Mouse (Mus musculus) heart, postnatal 10 days (tissue): Measurements from ENCODE around the gene Ube2b. TPM values are rescaled to one million over a fixed set of nuclear protein-coding genes. Genes with fewer than 3 reads are reported as not detected.

ENCODE experiments used
- DNase-seq, 2 experiments: peaks; one replicate each; pipeline ENCODE4 v3.0.0; 2021
- intact Hi-C: fragments of 180-260 bp; cut with DNase I; formaldehyde crosslinking; loops from one replicate; pipeline ENCODE4 v1.15.1; 2025
- total RNA-seq, 2 experiments: library from RNA; stranded (reverse); gene quantifications; 2 replicates each; pipeline ENCODE4 v1.2.3; 2021

The Ube2b gene
- total RNA-seq: 100 to 1,000 TPM; 188 to 192 TPM

DNA sequence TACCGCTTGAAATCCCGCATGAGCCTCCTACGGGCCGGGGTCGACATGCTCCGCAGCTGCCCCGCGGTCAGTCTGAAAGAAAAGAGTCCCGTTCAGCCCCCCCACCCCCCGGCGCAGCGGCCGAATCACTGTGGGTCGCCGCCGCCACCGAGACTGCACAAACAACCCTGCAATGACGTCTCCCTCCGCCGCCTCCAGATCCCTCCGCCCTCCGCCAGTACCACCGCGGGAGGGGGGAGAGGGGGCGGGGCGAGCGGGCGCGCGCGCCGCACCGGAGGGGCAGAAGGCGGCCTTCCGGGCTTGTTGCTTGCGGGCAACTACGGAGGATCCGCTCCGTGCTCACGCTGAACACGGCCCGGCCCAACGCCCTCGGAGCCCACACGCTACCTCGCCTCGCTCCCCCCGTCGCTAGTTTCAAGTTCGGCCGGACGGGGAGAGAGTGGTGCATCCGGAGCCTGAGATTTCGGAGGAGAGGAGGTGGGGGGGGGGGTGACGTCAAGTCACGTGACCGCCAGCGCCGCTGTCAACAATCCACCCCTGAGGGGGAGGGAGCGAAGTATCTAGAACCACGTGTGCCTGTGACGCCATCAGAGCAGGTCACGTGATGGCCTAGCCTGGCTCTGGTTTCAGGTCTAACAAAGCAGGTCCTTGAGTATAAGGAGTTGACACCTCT is at the start of gene Ube2b:
Gene Ube2b, minus strand, starts transcription at position 473 of the 673 bp plus-strand sequence.
- DNase-seq: peak; percentile 96 to 97
- intact Hi-C loops: loop anchor here (2.0 kb wide), 1 partner anchor 98 kb away; the partner anchor contains the start of gene Ppp2ca

DNA sequence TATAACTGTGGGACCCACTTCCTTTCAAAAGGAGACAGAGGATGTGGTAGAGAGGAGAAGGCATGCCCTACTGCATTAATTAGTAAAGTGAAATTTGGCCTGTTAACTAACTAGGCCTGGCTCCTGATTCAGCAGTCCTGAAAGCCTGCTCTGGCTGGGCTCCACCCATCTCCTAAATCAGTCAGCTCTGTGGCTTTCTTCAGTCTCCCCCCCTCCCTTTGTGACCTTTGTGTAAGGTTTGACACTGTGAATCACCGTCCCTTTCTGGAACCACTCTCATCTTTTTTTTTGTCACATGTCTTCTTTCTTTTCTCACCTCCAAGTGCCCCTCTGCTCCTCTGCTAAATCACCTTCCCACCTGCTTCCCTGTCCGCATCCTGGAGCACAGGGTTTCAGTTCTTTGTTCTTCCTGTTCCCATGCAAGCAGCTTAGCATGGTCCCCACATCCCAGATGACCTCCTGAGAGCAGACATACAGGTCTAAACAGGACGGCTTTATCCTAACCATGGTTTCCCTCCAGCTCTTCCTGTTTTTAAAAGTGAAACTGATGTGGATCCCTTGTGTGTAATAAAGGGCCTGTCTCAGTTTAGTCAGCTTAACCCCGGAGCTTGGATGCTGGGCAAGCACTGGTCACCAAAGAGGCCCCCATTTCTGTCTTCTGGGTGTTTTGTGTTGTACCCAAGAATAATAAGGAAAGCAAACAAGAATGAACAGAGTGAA is 46.0 kb upstream of the Ube2b start:
- DNase-seq: no peak
- intact Hi-C loops: no loop called here

DNA sequence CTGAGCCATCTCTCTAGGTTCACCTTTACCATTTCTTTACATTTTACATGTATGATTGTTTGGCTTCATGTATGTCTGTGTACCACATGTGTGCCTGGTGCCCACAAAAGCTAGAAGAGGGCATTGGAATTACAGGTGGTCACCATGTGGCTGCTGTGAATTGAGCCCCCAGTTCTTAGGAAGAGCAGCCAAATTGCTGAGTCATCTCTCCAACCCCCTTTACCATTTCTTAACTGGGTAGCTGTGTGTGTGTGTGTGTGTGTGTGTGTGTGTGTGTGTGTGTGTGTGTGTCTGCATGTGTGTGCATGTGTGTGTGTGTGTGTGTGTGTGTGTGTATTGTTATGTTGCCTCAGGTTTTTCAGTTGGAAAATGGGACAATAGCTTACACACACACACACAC is 43.6 kb upstream of the Ube2b start:
- no peak for DNase-seq
- intact Hi-C loops: no loop called here

DNA sequence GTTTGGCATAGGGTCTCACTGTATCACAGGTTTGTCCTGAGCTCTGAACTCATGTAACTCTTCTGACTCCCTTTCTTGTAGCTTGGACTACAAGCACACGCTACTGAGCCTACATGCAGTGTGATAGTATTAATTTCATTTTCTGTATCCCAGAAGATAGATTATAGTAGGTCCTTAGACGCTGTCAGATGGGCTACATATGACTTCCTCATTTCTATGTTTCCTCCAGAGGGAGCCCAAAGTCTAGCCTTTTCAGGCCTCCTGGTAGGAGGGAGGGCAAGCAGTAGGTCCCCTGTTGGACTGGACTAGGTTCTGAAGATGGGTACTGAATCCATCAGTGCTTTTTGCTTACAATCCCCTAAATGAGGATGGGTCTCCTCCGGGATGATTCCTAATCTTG is 42.7 kb upstream of the Ube2b start:
- intact Hi-C loops: loop anchor here (1.0 kb wide), 1 partner anchor 177 kb away; no protein-coding TSS in a partner anchor
- no peak for DNase-seq

DNA sequence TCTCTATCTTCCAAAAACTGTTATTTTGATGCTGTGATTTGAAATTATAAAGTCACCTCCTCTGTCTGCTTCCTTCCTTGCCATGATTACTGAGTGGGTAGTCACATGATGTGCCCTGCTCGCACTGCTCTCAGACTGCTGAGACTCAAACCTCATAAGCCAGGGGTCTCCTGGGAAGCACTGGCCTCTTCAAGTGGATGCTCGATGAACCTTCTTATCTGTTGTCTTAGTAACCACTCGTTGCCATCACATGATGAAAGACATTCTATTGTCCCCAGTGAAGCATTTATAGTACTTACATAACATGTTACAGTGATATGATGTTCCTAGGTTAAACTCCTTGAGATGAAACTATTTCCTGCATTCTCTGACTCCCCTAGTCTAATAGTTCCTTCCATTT is 37.1 kb upstream of the Ube2b start:
- intact Hi-C loops: loop anchor here (10.0 kb wide), 1 partner anchor 287 kb away; no protein-coding TSS in a partner anchor
- DNase-seq: no peak

DNA sequence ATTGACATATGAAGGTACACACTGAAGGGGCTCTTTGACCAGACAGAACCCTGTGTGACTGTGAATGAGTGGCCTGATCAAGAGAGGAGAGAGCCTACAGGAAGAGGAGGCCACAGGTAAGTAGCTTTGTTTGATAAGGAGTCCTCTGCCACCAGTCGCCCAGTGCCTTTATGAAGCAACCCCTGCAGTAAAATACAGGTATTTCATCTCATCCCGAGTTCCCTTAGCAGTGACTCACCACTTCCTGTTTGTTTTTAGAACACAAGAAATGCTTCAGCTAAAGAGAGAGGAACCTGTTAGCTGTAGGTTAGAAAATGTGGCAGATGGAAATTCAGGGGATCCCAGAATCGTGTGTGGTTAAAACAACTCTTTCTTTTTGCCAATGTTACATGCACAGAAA is 35.3 kb upstream of the Ube2b start:
- intact Hi-C loops: loop anchor here (10.0 kb wide), 1 partner anchor 289 kb away; no protein-coding TSS in a partner anchor

DNA sequence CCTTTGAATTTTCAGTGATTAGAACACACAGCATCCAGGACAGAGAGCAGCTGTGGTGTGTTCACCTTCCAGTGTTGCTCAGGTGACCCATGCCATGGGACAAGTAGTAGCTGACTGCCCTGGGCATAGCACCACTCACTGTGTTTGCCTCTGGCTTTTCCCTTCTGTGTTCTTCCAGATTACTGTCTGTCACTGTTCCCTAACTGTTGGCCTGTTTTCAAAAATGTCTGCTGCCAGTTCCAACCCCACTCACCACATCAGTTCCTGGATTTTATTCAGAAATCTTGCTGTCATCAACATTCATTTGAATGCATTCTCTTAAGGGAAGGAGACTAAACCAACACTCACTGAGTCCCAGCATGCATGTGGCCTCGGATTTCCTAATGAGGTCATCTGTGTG is 33.4 kb upstream of the Ube2b start:
- DNase-seq: peak; percentile 40 to 45
- intact Hi-C loops: loop anchor here (10.0 kb wide), 1 partner anchor 291 kb away; no protein-coding TSS in a partner anchor

More for the DNA sequence above, 35.3 kb upstream of the Ube2b start:
- DNase-seq: no peak

DNA sequence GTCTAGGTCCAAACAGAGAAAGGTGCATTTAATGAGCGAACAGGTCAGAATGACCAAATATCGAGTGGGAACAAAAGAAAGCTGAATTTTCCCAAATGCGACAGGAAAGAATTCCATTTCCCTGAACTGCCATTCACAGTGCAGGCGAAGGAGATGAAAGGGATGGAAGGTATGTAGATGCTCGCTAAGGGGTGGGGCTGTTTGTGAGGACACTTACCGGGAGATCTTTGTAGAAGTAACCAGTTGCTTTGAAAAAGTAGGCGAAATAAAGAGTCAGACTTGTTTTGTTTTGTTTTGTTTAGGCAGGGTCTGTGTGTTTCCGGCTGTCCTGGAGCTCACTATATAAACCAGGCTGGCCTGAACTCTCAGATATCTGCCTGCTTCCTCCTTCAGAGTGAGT is 31.8 kb upstream of the Ube2b start:
- intact Hi-C loops: loop anchor here (10.0 kb wide), 1 partner anchor 292 kb away; no protein-coding TSS in a partner anchor
- DNase-seq: no peak

DNA sequence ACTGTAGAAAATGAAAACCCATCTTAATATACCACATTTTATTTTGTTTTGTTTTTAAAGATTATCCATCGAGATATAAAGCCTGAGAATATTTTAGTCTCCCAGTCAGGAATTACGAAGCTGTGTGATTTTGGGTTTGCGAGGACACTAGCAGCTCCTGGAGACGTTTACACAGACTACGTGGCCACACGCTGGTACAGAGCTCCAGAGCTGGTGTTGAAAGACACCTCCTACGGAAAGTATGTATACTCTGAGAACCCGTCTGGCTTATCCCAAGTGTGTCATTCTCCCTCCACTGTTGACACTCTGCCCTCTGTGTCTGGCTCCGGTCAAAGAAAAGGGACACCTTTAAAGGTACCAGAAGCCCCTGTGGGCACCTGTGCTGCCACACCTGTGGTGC is 17.7 kb upstream of the Ube2b start:
- intact Hi-C loops: no loop called here
- no peak for DNase-seq

DNA sequence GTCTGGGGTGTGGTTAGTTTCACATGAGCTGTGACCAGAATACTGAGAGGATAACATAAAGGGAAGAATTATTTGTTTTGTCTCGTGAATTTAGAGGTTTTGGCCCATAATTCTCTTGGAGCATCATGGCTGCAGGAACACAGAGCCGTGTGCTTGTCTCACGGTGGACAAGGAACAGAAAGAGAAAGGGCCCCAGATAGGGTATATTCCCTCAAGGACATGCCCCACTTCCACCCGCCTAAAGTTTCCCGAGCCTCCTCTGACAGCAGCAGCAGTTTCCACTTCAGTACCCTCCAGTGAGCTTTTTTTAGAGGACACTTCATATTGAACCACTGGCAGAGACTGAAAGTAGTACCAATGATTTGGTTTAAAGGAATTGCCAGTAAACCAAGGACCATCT is 11.0 kb upstream of the Ube2b start:
- intact Hi-C loops: no loop called here
- DNase-seq: no peak

DNA sequence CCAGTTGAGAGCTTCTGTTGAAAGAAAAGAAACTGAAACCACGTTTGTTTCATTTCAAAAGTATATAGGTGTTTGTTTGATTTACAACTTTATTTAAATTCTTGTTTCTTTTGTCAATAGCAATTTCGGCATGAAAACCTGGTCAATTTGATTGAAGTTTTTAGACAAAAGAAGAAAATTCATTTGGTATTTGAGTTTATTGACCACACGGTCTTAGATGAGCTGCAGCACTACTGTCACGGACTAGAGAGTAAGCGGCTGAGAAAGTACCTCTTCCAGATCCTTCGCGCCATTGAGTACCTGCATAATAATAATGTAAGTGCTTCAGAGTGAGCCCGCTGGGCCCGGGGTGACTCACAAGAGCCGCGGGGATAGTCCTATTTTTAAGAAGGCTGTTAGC is 10.4 kb upstream of the Ube2b start:
- intact Hi-C loops: no loop called here
- DNase-seq: no peak

DNA sequence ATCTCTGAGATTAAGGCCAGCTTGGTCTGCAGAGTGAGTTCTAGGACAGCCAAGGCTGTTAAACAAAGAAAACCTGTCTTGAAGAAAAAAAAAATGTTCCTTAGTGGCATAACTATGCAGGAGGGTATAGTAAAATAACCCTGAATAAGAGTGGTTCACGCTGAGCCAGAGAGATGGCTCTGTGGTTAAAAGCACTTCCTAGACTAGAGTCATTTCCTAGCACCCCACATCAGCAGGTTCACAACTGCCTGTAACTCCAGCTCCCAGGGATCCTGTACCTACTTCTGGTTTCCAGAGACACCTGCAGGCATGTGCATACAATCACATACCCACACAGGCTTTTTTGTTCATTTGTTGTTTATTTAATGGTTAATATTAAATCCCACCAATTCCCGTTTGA is 5.0 kb upstream of the Ube2b start:
- no peak for DNase-seq
- intact Hi-C loops: no loop called here

DNA sequence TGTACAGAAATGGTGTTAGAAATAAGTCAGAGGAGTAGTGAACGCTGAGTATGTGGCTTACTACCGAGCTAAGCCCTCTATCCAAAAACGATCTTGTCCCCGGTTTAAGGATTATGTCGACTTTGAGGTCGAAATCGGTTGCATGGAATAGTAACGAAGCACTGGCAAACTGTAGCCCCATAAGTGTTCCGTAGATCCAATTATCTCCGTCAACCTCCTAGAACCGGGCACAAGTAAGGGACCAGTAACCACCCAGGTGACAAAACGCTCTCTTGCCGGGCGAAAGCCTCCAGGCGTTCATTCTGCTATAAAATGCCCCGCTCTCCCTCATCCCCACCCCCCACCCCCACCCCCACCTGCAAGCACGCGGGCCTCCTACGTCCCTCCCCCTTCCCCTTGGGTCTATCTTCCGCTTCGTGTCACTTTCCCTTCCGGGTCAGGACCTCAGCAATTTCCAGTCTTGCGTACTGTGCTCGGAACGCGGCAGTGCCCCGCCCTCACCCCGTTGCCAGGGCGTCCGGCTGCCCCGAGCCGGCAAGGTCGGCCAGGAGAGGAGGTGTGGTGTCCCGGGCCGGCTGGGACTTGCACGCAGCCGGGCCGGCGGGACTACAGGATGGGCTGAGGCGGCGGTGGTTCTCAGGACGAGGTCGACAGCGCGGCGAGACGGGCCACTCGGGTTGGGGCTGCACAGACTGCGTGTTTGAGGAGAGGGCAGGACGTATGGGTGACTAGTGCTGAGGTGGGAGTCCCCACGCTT is 3.4 kb upstream of the Ube2b start, which contains the start of gene Cdkl3:
Gene Cdkl3, plus strand, starts transcription at position 450 of the 757 bp plus-strand sequence.
- intact Hi-C loops: no loop called here
- peak; percentile 97 for DNase-seq

DNA sequence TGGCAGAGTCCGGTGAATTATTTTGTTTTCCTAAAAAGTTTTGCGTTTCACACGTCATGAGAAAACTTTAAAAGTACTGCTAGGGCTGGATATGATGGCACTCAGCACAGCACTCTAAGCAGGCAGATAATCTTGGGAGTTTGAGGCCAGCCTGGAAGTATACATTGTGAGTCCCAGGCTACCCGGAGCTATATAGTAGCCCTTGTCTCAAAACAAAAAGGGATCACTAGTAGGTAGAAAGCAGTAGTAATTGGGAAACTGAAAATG is 2.9 kb upstream of the Ube2b start:
- intact Hi-C loops: no loop called here
- DNase-seq: no peak

DNA sequence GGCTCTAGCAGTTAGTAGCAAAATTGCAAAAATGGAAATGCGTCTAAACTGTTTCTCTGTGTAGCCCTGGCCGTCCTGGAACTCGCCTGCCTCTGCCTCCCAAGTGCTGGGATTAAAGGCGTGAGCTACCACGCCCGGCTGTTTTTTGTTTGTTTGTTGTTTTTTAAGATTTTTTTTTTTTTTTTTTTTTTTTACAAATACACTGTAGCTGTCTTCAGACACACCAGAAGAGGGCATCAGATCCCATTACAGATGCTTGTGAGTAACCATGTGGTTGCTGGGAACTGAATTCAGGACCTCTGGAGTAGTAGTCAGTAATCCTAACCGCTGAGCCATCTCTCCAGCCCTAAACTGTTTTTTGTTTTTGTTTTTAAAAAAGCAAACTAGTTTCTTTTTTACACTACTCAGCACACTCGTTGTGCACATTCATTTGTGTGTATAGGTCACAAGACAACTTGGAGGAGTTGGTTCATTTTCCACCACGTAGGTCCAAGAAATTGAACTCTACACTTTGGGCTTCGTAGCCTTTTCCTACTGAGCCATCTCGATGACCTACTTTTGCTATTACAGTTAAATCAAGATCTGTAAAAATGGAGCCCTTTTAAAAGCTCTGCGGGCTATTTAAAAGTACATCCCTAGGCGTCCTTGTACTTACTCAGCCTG is 2.4 kb upstream of the Ube2b start:
- no peak for DNase-seq
- intact Hi-C loops: no loop called here

DNA sequence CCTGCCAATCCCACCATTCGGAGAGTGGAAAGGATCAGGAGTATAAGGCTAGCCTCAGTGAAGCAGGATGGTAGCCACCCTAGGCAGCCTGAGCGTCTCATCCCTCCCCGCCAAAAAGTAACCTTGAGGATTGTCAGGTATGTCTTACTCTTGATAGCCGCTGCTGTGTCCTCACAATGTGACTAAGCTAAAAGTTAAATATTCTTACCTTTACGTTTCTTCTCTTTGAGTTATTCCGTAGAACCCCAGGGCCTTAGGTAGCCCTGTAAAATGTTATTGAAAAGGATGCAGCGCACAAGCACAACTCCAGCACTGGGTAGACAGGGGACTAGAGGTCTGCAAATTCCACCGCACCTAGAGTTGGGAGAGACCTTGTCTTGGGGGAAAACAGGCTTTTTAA is 1.3 kb upstream of the Ube2b start:
- intact Hi-C loops: loop anchor here (2.0 kb wide), 1 partner anchor 97 kb away; the partner anchor contains the start of gene Ppp2ca
- no peak for DNase-seq

DNA sequence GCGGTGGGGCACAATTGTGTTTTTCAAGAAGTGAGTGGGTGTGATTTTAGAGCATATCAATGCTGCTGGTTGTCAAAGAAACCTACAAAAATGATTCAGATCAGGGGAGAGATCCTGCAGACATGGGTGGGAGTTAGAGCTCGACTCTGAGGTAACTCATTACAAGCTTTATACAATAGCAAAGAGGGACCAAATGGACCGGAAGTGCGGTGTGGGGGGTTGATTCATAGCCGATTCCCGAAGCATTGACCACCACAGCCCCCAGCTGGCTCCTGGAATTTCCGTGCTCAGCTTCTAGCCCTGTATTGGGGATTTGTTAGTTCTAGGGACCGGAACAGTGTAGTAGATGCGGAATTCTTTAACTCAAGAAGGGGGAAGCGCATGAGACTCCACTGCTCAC is 779 bp upstream of the Ube2b start:
- intact Hi-C loops: loop anchor here (2.0 kb wide), 1 partner anchor 97 kb away; the partner anchor contains the start of gene Ppp2ca
- DNase-seq: no peak

DNA sequence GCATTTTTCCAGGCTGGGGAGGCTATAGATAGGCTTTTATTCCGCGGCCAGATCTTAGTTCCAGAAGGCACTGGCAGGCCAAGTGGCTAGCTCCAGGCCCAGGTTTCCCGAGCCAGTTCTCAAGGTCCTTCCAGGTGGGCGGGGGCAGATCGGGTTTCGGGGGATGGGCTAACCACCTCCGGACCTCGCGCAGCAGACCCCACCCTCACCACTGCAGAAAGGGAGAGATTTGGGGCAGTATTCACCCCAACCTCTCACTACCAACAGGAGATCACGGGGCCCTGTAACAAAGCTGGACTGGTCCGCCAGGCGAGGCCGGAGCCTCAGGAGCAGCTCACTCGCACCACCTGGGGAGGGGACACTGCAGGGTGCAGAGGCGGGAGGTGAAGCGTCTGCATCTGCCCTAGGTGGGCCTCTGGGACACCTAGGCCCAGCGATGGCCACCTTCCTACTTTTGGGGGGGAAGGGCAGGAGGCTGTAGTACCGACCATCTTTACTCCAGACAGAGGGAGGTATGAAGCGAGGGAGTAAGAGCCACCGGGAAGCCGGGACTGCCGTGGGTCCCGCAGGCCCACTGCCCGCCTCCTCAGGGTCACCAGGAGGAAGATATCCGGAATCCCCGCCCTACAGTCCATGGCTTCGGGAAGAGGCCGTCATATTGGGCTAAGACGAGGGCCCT is 812 bp downstream of the Ube2b start:
- peak; percentile 78 to 87 for DNase-seq
- intact Hi-C loops: loop anchor here (2.0 kb wide), 1 partner anchor 99 kb away; the partner anchor contains the start of gene Ppp2ca

DNA sequence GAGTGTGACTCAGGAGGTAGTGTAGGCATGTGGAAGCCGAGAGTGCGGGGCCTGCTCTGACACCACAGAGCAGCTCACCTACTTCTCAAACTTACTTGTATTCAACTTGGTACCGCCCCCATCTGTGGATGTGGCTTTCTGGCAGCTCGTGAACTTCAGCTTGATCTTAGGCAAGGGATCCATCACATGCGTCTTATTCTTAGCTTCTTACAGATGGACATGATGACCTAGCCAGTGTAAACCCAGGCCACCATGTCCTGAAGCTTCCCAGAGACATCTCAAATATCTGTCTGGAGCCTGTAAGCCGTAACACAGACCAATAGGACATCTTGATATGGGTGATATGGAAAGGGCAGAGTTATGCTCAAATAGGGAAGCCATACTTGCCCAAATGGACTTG is 28.9 kb downstream of the Ube2b start:
- intact Hi-C loops: no loop called here
- no peak for DNase-seq

DNA sequence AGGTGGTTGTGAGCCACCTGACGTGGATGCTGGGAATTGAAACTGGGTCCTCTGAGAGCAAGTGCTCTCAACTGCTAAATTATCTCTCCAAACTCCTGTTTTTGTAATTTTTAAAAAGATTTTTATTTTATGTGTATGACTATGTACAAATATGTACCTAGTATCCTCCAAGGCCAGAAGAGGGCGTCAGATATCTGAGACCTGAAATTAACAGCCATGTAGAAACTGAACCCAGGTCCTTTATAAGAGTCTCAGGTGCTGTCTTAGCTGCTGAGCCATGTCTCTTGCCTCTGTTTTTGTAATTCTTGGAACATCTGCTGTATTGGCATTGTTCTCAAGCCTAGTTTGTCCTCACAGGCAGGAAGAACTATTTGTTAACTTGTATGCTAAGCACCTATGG is 31.1 kb downstream of the Ube2b start:
- intact Hi-C loops: no loop called here
- DNase-seq: no peak
